Mouse (Mus musculus) forelimb bud, embryonic 11.5 days (tissue): ENCODE results near the gene Selenow.
A peak's percentile ranks its signal among the peaks of the same experiment; 100 is the strongest.
"Not testable (repeated sequence)": the region's sequence is repeated elsewhere in the genome, so short reads cannot be mapped to it uniquely, and the experiment has no call there.

ENCODE experiments used
- DNase-seq: peaks from one replicate; pipeline ENCODE4 v3.0.0-alpha.2; 2012; ENCODE audit warnings: low read depth, low spot score

The Selenow gene

GRCm38 (mm10) chr7:15945721-15946536, 23.7 kb upstream of the Selenow start, which contains the start of gene Nop53:
Gene Nop53 (minus strand): TSS chr7:15946074.
- DNase-seq: peak; percentile 98

- DNase-seq: no peak
Observed at GRCm38 (mm10) chr7:15945211-15945610, 23.0 kb upstream of the Selenow start.

GRCm38 (mm10) chr7:15944311-15944710, 22.1 kb upstream of the Selenow start:
- DNase-seq: no peak

- no peak for DNase-seq
Observed at GRCm38 (mm10) chr7:15938621-15939020, 16.4 kb upstream of the Selenow start.

GRCm38 (mm10) chr7:15937491-15937890, 15.3 kb upstream of the Selenow start:
- DNase-seq: no peak

- no peak for DNase-seq
Observed at GRCm38 (mm10) chr7:15933437-15934359, 11.5 kb upstream of the Selenow start.

GRCm38 (mm10) chr7:15931635-15932034, 9.4 kb upstream of the Selenow start:
- DNase-seq: no peak

GRCm38 (mm10) chr7:15930543-15930942, 8.3 kb upstream of the Selenow start:
- no peak for DNase-seq

- DNase-seq: peak; percentile 47
Observed at GRCm38 (mm10) chr7:15929910-15930309, 7.7 kb upstream of the Selenow start.

- peak; percentile 68 for DNase-seq
Observed at GRCm38 (mm10) chr7:15921796-15922195, 406 bp downstream of the Selenow start.

GRCm38 (mm10) chr7:15920645-15921190, 1.5 kb downstream of the Selenow start:
- no peak for DNase-seq

GRCm38 (mm10) chr7:15919947-15920346, 2.3 kb downstream of the Selenow start:
- DNase-seq: no peak

- no peak for DNase-seq
Observed at GRCm38 (mm10) chr7:15918371-15918770, 3.8 kb downstream of the Selenow start.

- no peak for DNase-seq
Observed at GRCm38 (mm10) chr7:15916996-15917395, 5.2 kb downstream of the Selenow start.

GRCm38 (mm10) chr7:15916134-15916723, 6.0 kb downstream of the Selenow start:
- DNase-seq: no peak

GRCm38 (mm10) chr7:15915695-15916094, 6.5 kb downstream of the Selenow start:
- DNase-seq: not testable (repeated sequence)

- no peak for DNase-seq
Observed at GRCm38 (mm10) chr7:15914751-15915150, 7.5 kb downstream of the Selenow start.

GRCm38 (mm10) chr7:15914252-15914651, 8.0 kb downstream of the Selenow start:
- peak; percentile 58 for DNase-seq

GRCm38 (mm10) chr7:15912183-15912582, 10.0 kb downstream of the Selenow start:
- DNase-seq: peak; percentile 92

- DNase-seq: no peak
Observed at GRCm38 (mm10) chr7:15910521-15910920, 11.7 kb downstream of the Selenow start.

- no peak for DNase-seq
Observed at GRCm38 (mm10) chr7:15907971-15908590, 14.1 kb downstream of the Selenow start.
